Mouse (Mus musculus): Measurements from ENCODE around the gene Prss8. TPM values are rescaled to one million over a fixed set of nuclear protein-coding genes. Genes with fewer than 3 reads are reported as not detected.

Gene Prss8
- total and polyA plus RNA-seq, 2 experiments from 2014 or later: 0.37 to 2.7 TPM

DNA sequence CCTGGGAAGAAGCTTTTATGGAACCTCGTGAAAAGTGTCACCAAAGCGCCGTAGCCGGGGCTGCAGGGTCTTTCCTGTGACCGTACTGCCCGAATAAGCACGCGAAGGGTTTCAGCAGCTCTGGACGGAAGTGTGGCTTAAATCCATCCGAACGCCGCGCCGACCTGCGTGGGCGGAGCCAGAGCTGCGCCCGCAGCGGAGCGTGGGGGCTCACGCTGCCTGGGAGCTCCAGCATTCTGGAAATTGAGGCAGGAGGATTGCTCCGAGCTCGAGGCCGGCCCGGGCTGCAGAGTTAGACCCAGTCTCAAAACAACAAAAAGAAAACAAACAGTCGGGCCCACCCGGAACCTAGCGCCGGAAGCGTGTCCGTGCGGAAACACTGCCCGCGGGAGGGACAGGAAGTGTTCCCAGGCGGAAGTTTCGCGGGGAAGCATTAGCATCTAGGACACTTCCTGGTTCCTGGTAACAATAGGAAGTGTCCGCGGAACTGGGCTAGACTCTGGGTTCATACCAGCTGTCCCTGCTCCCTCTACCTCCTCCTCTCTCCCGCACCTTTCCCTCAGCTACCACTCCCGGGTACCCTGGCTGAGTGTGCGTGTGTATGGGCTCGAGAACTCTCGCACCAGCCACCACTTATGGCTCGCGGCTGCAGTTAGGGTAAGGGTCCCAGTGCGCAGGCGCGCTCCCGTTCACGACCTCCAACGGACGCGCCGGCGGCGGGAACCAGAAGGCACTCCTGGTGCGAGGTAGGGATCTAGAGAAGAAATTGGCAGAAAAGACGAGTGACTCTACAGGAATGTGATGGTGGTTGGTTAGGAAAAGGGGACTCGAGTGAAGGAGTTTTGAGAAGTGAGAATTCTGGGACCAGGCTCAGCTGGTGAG is 53.2 kb downstream of the Prss8 start, which contains the start of gene Zfp668:
TSS of gene Zfp668 (minus strand) at position 362 of the 882 bp plus-strand sequence.
- Histone ChIP-seq H3K4me1 (ENCODE audit: insufficient read depth, low read length) (0 out of 2 replicates have a peak, but pooled peaks cover 9% of the 10 kb centered on the region), H3K9me3 (ENCODE audit: low read length) (no peaks in the 10 kb centered on the region), H3K36me3 (ENCODE audit: insufficient read depth, low read length) (peaks cover 34% of the 10 kb centered on the region), H3K9ac (replicated peaks; ENCODE audit: low read length, poor library complexity, severe bottlenecking) (peak within 1 kb of the TSS; percentile 95), H3K27ac (ENCODE audit: low read depth, low read length) (peak within 1 kb of the TSS; percentile 98), H3K4me3 (ENCODE audit: low read depth, low read length) (peak within 1 kb of the TSS; percentile 92), H3K27me3 (ENCODE audit: insufficient read depth, low read length) (no peaks in the 10 kb centered on the region), H3K4me2 (ENCODE audit: low read depth, low read length, poor library complexity, severe bottlenecking) (peak within 1 kb of the TSS; percentile 74)
- ATAC-seq (ENCODE audit: low FRiP score) (peak; percentile 64), DNase-seq (ENCODE audit: low spot score) (peak; percentile 98)
- under 1% methylated on average over 57 of the region's 60 CpGs for WGBS
- TF ChIP-seq CTCF (IDR thresholded peaks at IDR 0.05): peak; percentile 2; the same call in 1 of the 2 replicates

DNA sequence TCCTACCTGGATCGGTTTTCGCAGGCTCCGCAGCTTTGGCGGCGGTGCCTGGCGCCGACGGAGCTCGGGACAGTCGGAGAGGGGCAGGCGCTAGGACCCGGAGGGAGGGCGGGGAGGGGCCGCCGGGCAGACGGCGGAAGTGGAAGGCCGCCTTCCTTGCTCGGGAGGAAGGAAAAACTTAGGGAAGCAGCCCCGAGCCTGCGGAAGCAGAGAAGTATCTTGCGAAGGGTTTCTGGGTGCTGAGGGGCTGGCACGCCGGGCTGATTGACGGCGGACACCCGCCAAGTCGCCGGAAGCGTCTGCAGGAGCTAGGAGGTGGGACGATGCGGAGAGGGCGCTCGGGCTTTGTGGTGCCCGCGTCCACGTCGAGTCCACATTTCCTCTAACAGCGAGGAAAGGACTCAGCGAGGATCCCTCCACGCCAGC is 53.9 kb downstream of the Prss8 start, which contains the start of gene Zfp646:
TSS of gene Zfp646 (plus strand) at position 181 of the 426 bp plus-strand sequence.
- Histone ChIP-seq H3K4me1 (ENCODE audit: insufficient read depth, low read length) (0 out of 2 replicates have a peak, but pooled peaks cover 9% of the 10 kb centered on the region), H3K9ac (replicated peaks; ENCODE audit: low read length, poor library complexity, severe bottlenecking) (peak within 1 kb of the TSS; percentile 95), H3K9me3 (ENCODE audit: low read length) (no peaks in the 10 kb centered on the region), H3K27me3 (ENCODE audit: insufficient read depth, low read length) (no peaks in the 10 kb centered on the region), H3K4me3 (ENCODE audit: low read depth, low read length) (peak within 1 kb of the TSS; percentile 92), H3K36me3 (ENCODE audit: insufficient read depth, low read length) (peaks cover 28% of the 10 kb centered on the region), H3K27ac (ENCODE audit: low read depth, low read length) (peak within 1 kb of the TSS; percentile 98), H3K4me2 (ENCODE audit: low read depth, low read length, poor library complexity, severe bottlenecking) (peak within 1 kb of the TSS; percentile 74)
- ATAC-seq (ENCODE audit: low FRiP score) (peak; percentile 91), DNase-seq (ENCODE audit: low spot score) (peak; percentile 88)
- under 1% methylated on average over 40 of the region's 41 CpGs for WGBS
- TF ChIP-seq CTCF (IDR thresholded peaks at IDR 0.05): no peak

Other genes with a start within 250 kb of the Prss8 start
- 115 and 131 TPM in 2 replicates for gene Bcl7c, start 221.2 kb downstream of the Prss8 start, total RNA-seq (2014; rRNA removed)
- 41.3 and 49.2 TPM in 2 replicates for gene Bcl7c, start 221.2 kb downstream of the Prss8 start, polyA plus RNA-seq (2015; fragmentation: Nextera tagmentation; extraction: Ambion mirVana)
- gene Ctf1, start 217.4 kb downstream of the Prss8 start, total RNA-seq (2014; rRNA removed): 5.5 and 5.6 TPM in 2 replicates
- gene Ctf1, start 217.4 kb downstream of the Prss8 start, polyA plus RNA-seq (2015; fragmentation: Nextera tagmentation; extraction: Ambion mirVana): 3.2 and 3.8 TPM in 2 replicates
- gene Ctf2, start 197.9 kb downstream of the Prss8 start, total RNA-seq (2014; rRNA removed): not detected in 2 replicates
- not detected in 2 replicates for gene Ctf2, start 197.9 kb downstream of the Prss8 start, polyA plus RNA-seq (2015; fragmentation: Nextera tagmentation; extraction: Ambion mirVana)
- gene Fbxl19, start 185.6 kb downstream of the Prss8 start, total RNA-seq (2014; rRNA removed): 207 and 221 TPM in 2 replicates
- 5.9 and 8.3 TPM in 2 replicates for gene Fbxl19, start 185.6 kb downstream of the Prss8 start, polyA plus RNA-seq (2015; fragmentation: Nextera tagmentation; extraction: Ambion mirVana)
- 14.8 and 17.6 TPM in 2 replicates for gene Orai3, start 160.3 kb downstream of the Prss8 start, total RNA-seq (2014; rRNA removed)
- gene Orai3, start 160.3 kb downstream of the Prss8 start, polyA plus RNA-seq (2015; fragmentation: Nextera tagmentation; extraction: Ambion mirVana): 9.9 and 10.0 TPM in 2 replicates
- 18.0 and 19.8 TPM in 2 replicates for gene Setd1a, start 153.4 kb downstream of the Prss8 start, total RNA-seq (2014; rRNA removed)
- 12.7 and 16.4 TPM in 2 replicates for gene Setd1a, start 153.4 kb downstream of the Prss8 start, polyA plus RNA-seq (2015; fragmentation: Nextera tagmentation; extraction: Ambion mirVana)
- gene Gm49388, start 144.5 kb downstream of the Prss8 start, total RNA-seq (2014; rRNA removed): not detected in 2 replicates
- not detected in 2 replicates for gene Gm49388, start 144.5 kb downstream of the Prss8 start, polyA plus RNA-seq (2015; fragmentation: Nextera tagmentation; extraction: Ambion mirVana)
- gene Hsd3b7, start 129.5 kb downstream of the Prss8 start, total RNA-seq (2014; rRNA removed): 7.1 and 12.8 TPM in 2 replicates
- 8.6 and 11.3 TPM in 2 replicates for gene Hsd3b7, start 129.5 kb downstream of the Prss8 start, polyA plus RNA-seq (2015; fragmentation: Nextera tagmentation; extraction: Ambion mirVana)
- 6.7 and 7.1 TPM in 2 replicates for gene Stx4a, start 105.8 kb downstream of the Prss8 start, total RNA-seq (2014; rRNA removed)
- 20.0 and 20.7 TPM in 2 replicates for gene Stx4a, start 105.8 kb downstream of the Prss8 start, polyA plus RNA-seq (2015; fragmentation: Nextera tagmentation; extraction: Ambion mirVana)
- 83.6 and 88.9 TPM in 2 replicates for gene Stx1b, start 105.6 kb downstream of the Prss8 start, total RNA-seq (2014; rRNA removed)
- gene Stx1b, start 105.6 kb downstream of the Prss8 start, polyA plus RNA-seq (2015; fragmentation: Nextera tagmentation; extraction: Ambion mirVana): 83.9 and 87.1 TPM in 2 replicates
- 32.3 and 33.8 TPM in 2 replicates for gene Zfp646, start 53.9 kb downstream of the Prss8 start, total RNA-seq (2014; rRNA removed)
- gene Zfp646, start 53.9 kb downstream of the Prss8 start, polyA plus RNA-seq (2015; fragmentation: Nextera tagmentation; extraction: Ambion mirVana): 3.8 and 4.2 TPM in 2 replicates
- gene Zfp668, start 53.3 kb downstream of the Prss8 start, total RNA-seq (2014; rRNA removed): 27.8 and 31.0 TPM in 2 replicates
- gene Zfp668, start 53.3 kb downstream of the Prss8 start, polyA plus RNA-seq (2015; fragmentation: Nextera tagmentation; extraction: Ambion mirVana): 26.0 and 29.7 TPM in 2 replicates
- 0.55 and 1.0 TPM in 2 replicates for gene Prss53, start 39.1 kb downstream of the Prss8 start, total RNA-seq (2014; rRNA removed)
- 0.77 and 0.82 TPM in 2 replicates for gene Prss53, start 39.1 kb downstream of the Prss8 start, polyA plus RNA-seq (2015; fragmentation: Nextera tagmentation; extraction: Ambion mirVana)
- gene Gm21974, start 34.6 kb downstream of the Prss8 start, total RNA-seq (2014; rRNA removed): 0.16 TPM in 1 of 2 replicates, not detected in the other
- not detected in 2 replicates for gene Gm21974, start 34.6 kb downstream of the Prss8 start, polyA plus RNA-seq (2015; fragmentation: Nextera tagmentation; extraction: Ambion mirVana)
- 22.7 and 30.3 TPM in 2 replicates for gene Vkorc1, start 34.5 kb downstream of the Prss8 start, total RNA-seq (2014; rRNA removed)
- gene Vkorc1, start 34.5 kb downstream of the Prss8 start, polyA plus RNA-seq (2015; fragmentation: Nextera tagmentation; extraction: Ambion mirVana): 61.2 and 62.8 TPM in 2 replicates
- 47.8 and 77.7 TPM in 2 replicates for gene Bckdk, start 26.0 kb downstream of the Prss8 start, total RNA-seq (2014; rRNA removed)
- gene Bckdk, start 26.0 kb downstream of the Prss8 start, polyA plus RNA-seq (2015; fragmentation: Nextera tagmentation; extraction: Ambion mirVana): 52.7 and 63.7 TPM in 2 replicates
- gene Kat8, start 17.6 kb downstream of the Prss8 start, total RNA-seq (2014; rRNA removed): 28.1 and 33.7 TPM in 2 replicates
- 34.8 TPM in 2 replicates for gene Kat8, start 17.6 kb downstream of the Prss8 start, polyA plus RNA-seq (2015; fragmentation: Nextera tagmentation; extraction: Ambion mirVana)
- gene Prss36, start 16.6 kb upstream of the Prss8 start, total RNA-seq (2014; rRNA removed): 6.1 and 20.1 TPM in 2 replicates
- gene Prss36, start 16.6 kb upstream of the Prss8 start, polyA plus RNA-seq (2015; fragmentation: Nextera tagmentation; extraction: Ambion mirVana): 13.3 and 15.5 TPM in 2 replicates
- gene Fus, start 37.4 kb upstream of the Prss8 start, total RNA-seq (2014; rRNA removed): 29.3 and 41.9 TPM in 2 replicates
- gene Fus, start 37.4 kb upstream of the Prss8 start, polyA plus RNA-seq (2015; fragmentation: Nextera tagmentation; extraction: Ambion mirVana): 207 and 244 TPM in 2 replicates
- 4.3 and 6.6 TPM in 2 replicates for gene Pycard, start 63.8 kb upstream of the Prss8 start, total RNA-seq (2014; rRNA removed)
- gene Pycard, start 63.8 kb upstream of the Prss8 start, polyA plus RNA-seq (2015; fragmentation: Nextera tagmentation; extraction: Ambion mirVana): 7.8 and 10.8 TPM in 2 replicates
- gene Trim72, start 73.8 kb upstream of the Prss8 start, total RNA-seq (2014; rRNA removed): 0.19 and 0.77 TPM in 2 replicates
- not detected in 2 replicates for gene Trim72, start 73.8 kb upstream of the Prss8 start, polyA plus RNA-seq (2015; fragmentation: Nextera tagmentation; extraction: Ambion mirVana)
- 2.4 and 2.6 TPM in 2 replicates for gene Itgam, start 132.5 kb upstream of the Prss8 start, total RNA-seq (2014; rRNA removed)
- 0.90 and 0.98 TPM in 2 replicates for gene Itgam, start 132.5 kb upstream of the Prss8 start, polyA plus RNA-seq (2015; fragmentation: Nextera tagmentation; extraction: Ambion mirVana)
- gene Gm49368, start 132.6 kb upstream of the Prss8 start, total RNA-seq (2014; rRNA removed): not detected in 2 replicates
- gene Gm49368, start 132.6 kb upstream of the Prss8 start, polyA plus RNA-seq (2015; fragmentation: Nextera tagmentation; extraction: Ambion mirVana): not detected in 2 replicates
- gene Itgax, start 199.4 kb upstream of the Prss8 start, total RNA-seq (2014; rRNA removed): 0.28 TPM in 1 of 2 replicates, not detected in the other
- 0.05 TPM in 1 of 2 replicates, not detected in the other for gene Itgax, start 199.4 kb upstream of the Prss8 start, polyA plus RNA-seq (2015; fragmentation: Nextera tagmentation; extraction: Ambion mirVana)
- gene Itgad, start 224.3 kb upstream of the Prss8 start, total RNA-seq (2014; rRNA removed): 0.05 TPM in 1 of 2 replicates, not detected in the other
- 0.21 TPM in 1 of 2 replicates, not detected in the other for gene Itgad, start 224.3 kb upstream of the Prss8 start, polyA plus RNA-seq (2015; fragmentation: Nextera tagmentation; extraction: Ambion mirVana)

Data from midbrain, postnatal 0 days (tissue).